Mouse (Mus musculus) kidney, adult 9 months (tissue): ENCODE results near the gene Ly6f.

Experiments
- DNase-seq: peaks from one replicate; pipeline ENCODE4 v3.0.0; 2022

Ly6f gene

DNA sequence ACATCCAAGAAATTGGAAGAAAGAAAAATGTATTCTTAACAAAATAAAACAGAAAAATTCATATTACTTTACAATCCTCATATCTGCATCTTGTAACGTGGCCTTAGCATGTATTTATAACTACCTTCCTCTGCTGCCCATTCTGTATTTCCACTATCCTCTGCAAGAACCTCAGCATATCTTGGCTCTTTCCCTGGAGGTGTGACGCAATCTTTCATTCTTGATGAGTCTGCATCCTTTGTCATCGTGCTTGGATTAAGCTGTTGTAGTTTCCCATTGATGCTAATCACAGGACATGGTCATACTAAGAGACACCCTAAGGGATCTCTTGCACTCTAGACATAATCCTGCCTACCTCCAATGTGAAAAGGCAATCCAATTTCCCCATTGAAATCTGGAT, 50.4 kb downstream of the Ly6f start:
- DNase-seq, result no peak

DNA sequence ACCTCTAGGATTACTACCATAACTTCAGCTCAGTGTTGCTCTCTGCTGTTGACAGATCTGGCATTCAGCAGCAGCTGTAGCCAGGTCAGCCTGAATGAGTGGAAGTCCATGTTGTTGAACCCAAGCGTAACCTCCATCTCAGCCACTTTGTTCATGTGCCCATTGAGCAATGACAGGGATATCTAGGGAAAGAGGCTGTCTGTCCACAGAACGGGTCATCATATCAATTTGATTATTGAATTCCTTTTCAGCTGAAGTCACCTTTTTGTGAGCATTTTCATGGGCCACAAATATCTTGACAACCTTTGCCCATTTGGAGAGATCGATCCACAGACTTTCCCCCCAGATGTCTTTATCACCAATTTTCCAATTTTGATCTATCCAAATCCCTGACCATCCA, 51.9 kb downstream of the Ly6f start:
- DNase-seq, result no peak
